Mouse (Mus musculus): ENCODE results near the gene Chmp2a. TPM values are rescaled to one million over a fixed set of nuclear protein-coding genes. Genes with fewer than 3 reads are reported as not detected.

Gene Chmp2a
- polyA plus RNA-seq, 1 experiment from 2014 or later, result 93.8 TPM

GRCm38 (mm10) chr7:12985724-12986123, 48.9 kb downstream of the Chmp2a start:
- ATAC-seq (ENCODE audit: insufficient number of reproducible peaks, low FRiP score, low TSS enrichment, low read depth) (no peak), DNase-seq (ENCODE audit: low spot score) (no peak)
- H3K36me3 ChIP-seq (ENCODE audit: control insufficient read depth, insufficient read depth, low read length), result no peaks in the 10 kb centered on the region
- no peaks in the 10 kb centered on the region for H3K9me3 ChIP-seq (ENCODE audit: control insufficient read depth, low read length)
- no peak overlapping the region for H3K4me2 ChIP-seq (ENCODE audit: low read depth, severe bottlenecking)
- WGBS, result 91% methylated on average over 1 of the region's 1 CpGs
- no peak overlapping the region for H3K27ac ChIP-seq (replicated peaks; ENCODE audit: low read depth, low read length)
- H3K4me1 ChIP-seq (ENCODE audit: control insufficient read depth, insufficient read depth, low read length), result no peaks in the 10 kb centered on the region
- no peaks in the 10 kb centered on the region for H3K27me3 ChIP-seq (ENCODE audit: control insufficient read depth, insufficient read depth, low read length)
- no peak overlapping the region for H3K9ac ChIP-seq (ENCODE audit: low read length)
- H3K4me3 ChIP-seq (ENCODE audit: low read depth, low read length), result no peak overlapping the region

Other genes starting within 250 kb of the Chmp2a start
- 11.6 and 17.7 TPM in 2 replicates for gene Zscan18, start 231.2 kb downstream of the Chmp2a start, polyA plus RNA-seq (2014; fragmentation: Nextera tagmentation; extraction: Ambion mirVana)
- 18.5 and 21.1 TPM in 2 replicates for gene Zfp329, start 215.9 kb downstream of the Chmp2a start, polyA plus RNA-seq (2014; fragmentation: Nextera tagmentation; extraction: Ambion mirVana)
- gene Zfp110, start 200.0 kb downstream of the Chmp2a start, polyA plus RNA-seq (2014; fragmentation: Nextera tagmentation; extraction: Ambion mirVana), result 38.3 and 38.4 TPM in 2 replicates
- 6.3 and 7.7 TPM in 2 replicates for gene Zfp128, start 153.6 kb downstream of the Chmp2a start, polyA plus RNA-seq (2014; fragmentation: Nextera tagmentation; extraction: Ambion mirVana)
- 28.1 and 29.0 TPM in 2 replicates for gene Zscan22, start 137.0 kb downstream of the Chmp2a start, polyA plus RNA-seq (2014; fragmentation: Nextera tagmentation; extraction: Ambion mirVana)
- gene Rps5, start 112.5 kb downstream of the Chmp2a start, polyA plus RNA-seq (2014; fragmentation: Nextera tagmentation; extraction: Ambion mirVana), result 1,067 and 1,071 TPM in 2 replicates
- gene Rnf225, start 107.4 kb downstream of the Chmp2a start, polyA plus RNA-seq (2014; fragmentation: Nextera tagmentation; extraction: Ambion mirVana), result 0.57 and 0.59 TPM in 2 replicates
- 8.2 and 10.2 TPM in 2 replicates for gene Zfp324, start 69.0 kb downstream of the Chmp2a start, polyA plus RNA-seq (2014; fragmentation: Nextera tagmentation; extraction: Ambion mirVana)
- 7.5 and 10.3 TPM in 2 replicates for gene Zfp446, start 57.0 kb downstream of the Chmp2a start, polyA plus RNA-seq (2014; fragmentation: Nextera tagmentation; extraction: Ambion mirVana)
- gene Slc27a5, start 36.6 kb downstream of the Chmp2a start, polyA plus RNA-seq (2014; fragmentation: Nextera tagmentation; extraction: Ambion mirVana), result not detected in 2 replicates
- 610 and 647 TPM in 2 replicates for gene Trim28, start 35.7 kb downstream of the Chmp2a start, polyA plus RNA-seq (2014; fragmentation: Nextera tagmentation; extraction: Ambion mirVana)
- 30.6 and 31.5 TPM in 2 replicates for gene Zbtb45, start 24.8 kb downstream of the Chmp2a start, polyA plus RNA-seq (2014; fragmentation: Nextera tagmentation; extraction: Ambion mirVana)
- 199 TPM in 2 replicates for gene Ube2m, start 3.5 kb upstream of the Chmp2a start, polyA plus RNA-seq (2014; fragmentation: Nextera tagmentation; extraction: Ambion mirVana)
- gene Mzf1, start 20.0 kb upstream of the Chmp2a start, polyA plus RNA-seq (2014; fragmentation: Nextera tagmentation; extraction: Ambion mirVana), result 2.3 TPM in 2 replicates
- gene Vmn1r85, start 60.4 kb upstream of the Chmp2a start, polyA plus RNA-seq (2014; fragmentation: Nextera tagmentation; extraction: Ambion mirVana), result not detected in 2 replicates
- not detected in 2 replicates for gene Vmn1r86, start 85.1 kb upstream of the Chmp2a start, polyA plus RNA-seq (2014; fragmentation: Nextera tagmentation; extraction: Ambion mirVana)
- not detected in 2 replicates for gene Vmn1r87, start 105.3 kb upstream of the Chmp2a start, polyA plus RNA-seq (2014; fragmentation: Nextera tagmentation; extraction: Ambion mirVana)
- not detected in 2 replicates for gene Vmn1r88, start 124.8 kb upstream of the Chmp2a start, polyA plus RNA-seq (2014; fragmentation: Nextera tagmentation; extraction: Ambion mirVana)
- not detected in 2 replicates for gene Vmn1r89, start 178.2 kb upstream of the Chmp2a start, polyA plus RNA-seq (2014; fragmentation: Nextera tagmentation; extraction: Ambion mirVana)
- 173 and 185 TPM in 2 replicates for gene Lig1, start 242.5 kb upstream of the Chmp2a start, polyA plus RNA-seq (2014; fragmentation: Nextera tagmentation; extraction: Ambion mirVana)
- gene Zswim9, start 243.9 kb upstream of the Chmp2a start, polyA plus RNA-seq (2014; fragmentation: Nextera tagmentation; extraction: Ambion mirVana), result 5.1 and 5.8 TPM in 2 replicates

Data from limb, embryonic 11.5 days (tissue).